Mouse (Mus musculus): ENCODE results near the gene Antxr2.

Gene Antxr2

DNA sequence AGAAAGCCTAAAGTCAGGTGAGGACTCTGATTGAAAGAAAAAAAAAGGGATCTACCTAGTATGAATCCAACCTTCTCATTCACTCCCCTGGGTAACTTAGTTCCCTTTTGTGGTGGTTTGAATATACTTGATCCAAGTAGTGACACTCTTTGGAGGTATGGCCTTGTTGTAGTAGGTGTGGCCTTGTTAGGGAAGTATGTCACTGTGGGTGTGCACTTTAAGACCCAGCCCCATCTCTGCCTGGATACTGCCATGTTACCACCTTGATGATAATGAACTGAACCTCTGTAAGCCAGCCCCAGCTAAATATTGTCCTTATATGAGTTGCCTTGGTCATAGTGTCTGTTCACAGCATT, 190.9 kb downstream of the Antxr2 start:
- DNase-seq (ENCODE audit: low read depth in 1 of 2, low spot score in 2 of 2), result no peak

DNA sequence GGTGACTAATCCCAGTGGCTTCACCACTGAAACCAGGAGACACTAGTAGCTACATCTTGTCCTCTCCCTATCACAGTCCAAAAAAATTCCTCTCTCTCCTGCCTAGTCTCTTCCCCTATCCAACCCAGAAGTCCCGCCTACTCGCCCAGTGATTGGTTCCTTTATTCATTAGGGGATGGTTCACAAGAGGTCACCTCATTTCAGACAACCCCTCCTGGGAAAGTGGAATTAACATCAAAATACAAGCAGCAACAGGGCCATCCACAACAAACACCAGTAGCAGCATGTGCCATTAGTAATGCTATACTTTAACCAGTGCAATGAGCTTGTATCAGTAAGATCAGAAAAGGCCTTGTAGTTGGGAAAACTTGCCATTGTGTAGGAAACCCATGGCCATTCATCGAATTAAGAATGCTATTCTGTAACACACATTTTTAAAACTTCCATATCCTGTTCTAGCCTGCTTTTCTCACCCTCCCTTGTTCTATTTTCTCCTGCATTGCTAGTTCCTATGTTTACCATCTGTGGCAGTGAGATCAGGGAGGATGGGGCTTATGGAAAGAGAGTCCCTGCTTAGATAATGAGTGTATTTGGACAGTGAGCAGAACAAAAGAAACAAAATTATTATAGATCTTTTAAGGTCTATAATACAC, 191.4 kb downstream of the Antxr2 start:
- DNase-seq (ENCODE audit: low read depth in 1 of 2, low spot score in 2 of 2), result no peak

- no peak for DNase-seq (ENCODE audit: low read depth in 1 of 2, low spot score in 2 of 2)
These were observed 193.5 kb downstream of the Antxr2 start for GRCm38 (mm10) chr5:97837333-97837732.

DNA sequence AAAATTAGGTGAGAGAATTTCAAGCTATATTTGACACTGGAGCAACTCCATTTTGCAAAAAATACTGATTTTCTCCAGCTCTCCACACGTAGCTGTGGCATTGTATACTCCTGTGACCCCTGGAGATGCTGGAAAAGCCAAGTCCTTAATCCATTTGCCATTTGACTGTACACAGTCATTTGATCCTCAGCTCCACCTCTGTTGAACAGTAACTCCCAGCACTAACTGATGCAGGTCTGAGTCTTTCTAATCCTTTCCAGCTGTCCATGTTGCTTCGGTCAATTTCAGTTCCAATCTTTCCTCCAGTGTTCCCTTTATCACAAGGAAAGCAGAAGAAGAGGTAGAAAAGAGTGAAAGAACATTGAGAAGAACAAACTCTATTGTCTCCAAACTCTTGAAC, 195.4 kb downstream of the Antxr2 start:
- DNase-seq (ENCODE audit: low read depth in 1 of 2, low spot score in 2 of 2), result no peak

DNA sequence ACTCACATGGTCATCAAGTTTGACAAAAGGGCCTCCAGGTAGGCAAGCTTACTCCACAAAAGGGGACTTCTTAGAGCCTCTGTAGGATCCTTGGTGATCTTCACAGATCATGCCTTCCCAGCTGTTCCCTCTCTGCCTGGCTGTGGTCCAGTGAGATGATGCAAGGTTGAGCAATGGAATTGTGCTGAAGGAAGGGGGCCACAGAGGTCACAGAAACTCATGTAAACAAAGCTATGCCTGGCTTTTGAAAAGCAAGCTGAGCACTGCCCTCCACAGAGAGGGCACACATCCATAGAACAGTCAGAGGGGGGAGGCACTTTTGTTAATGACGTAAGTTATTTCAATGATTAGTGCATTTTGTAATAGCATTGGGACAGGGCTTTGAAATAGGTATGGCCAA, 196.1 kb downstream of the Antxr2 start:
- DNase-seq (ENCODE audit: low read depth in 1 of 2, low spot score in 2 of 2), result no peak

All from monocyte, adult 2 months (primary cell).